Mouse (Mus musculus): ENCODE results near the gene Ccl11.

Ccl11 gene

DNA sequence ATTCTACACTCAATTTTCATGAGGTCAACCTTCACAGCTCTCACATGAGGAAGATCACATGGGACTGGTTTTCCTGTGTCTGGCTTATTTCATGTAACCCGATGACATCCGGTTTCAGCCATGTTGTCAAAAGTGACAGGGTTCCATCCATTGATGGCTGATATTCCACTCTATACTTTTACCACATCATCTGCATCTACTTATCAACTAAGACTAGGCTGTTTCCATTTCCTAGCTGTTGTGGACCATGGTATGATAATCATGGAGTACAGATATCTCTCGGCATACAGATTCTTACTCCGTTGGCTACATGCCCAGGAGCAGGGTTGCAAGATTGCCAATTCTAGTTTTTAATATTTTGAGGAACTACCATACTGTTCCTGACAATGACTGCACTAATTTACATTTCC lies 15.9 kb upstream of the Ccl11 start:
- ChIA-PET POLR2A (no interaction called here), CTCF (no interaction called here)

DNA sequence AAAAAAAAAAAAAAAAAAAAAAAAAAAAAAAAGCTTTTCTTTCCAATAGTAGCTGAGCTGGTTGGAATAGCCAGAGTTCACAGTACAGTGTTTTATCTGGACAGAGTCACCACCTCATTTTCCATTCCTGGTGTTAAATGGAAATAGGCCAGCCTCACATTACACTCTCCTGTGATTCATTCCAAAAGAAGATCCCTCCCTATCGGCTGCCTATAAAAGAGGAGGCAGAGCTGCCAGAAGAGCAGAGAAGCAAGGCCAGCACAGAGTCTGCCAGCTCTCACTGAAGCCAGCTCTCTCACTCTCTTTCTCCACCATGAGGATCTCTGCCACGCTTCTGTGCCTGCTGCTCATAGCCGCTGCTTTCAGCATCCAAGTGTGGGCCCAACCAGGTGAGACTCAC lies 12.2 kb upstream of the Ccl11 start, which contains the start of gene Ccl7:
Gene Ccl7 (plus strand): TSS at position 242 of the 400 bp plus-strand sequence.
- CTCF ChIA-PET, result interaction anchor here in 3 of 4 experiments (0.6 to 1.1 kb wide), 3 partner anchors 94 to 993 kb away, joined by 3 to 4 read pairs (median 4); no protein-coding TSS in a partner anchor
- POLR2A ChIA-PET, result no interaction called here

DNA sequence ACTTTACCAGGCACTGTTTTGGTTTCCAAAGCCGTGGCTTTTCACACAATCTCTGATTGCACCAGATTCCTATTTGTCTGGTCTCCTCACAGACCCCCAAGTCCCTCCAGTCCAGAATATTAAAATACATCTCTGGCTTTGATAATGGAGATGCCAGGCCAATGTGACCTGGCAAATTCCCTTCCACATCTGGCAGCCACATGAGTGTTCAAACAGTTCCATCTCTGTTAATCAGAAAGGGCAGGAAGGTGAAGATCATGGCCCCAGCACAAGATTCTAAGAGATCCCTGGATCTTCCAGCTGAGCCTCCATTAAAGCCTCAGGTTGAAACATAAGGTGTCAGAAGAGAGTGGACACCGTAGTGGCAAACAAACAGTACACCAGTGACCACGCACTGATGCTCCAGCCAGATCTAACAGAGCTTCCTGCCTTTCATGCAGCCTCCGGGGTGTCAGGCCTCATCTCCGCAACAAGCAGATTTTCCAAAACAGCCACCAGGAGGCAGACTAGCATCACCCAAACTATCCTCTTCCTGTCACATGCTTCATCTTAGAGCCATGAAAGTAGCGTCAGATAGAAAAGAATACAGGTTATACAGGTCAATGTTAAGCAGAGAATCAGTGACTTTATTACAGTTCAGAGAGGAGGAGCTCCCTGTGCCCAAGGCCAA lies 9.7 kb upstream of the Ccl11 start:
- CTCF ChIA-PET, result interaction anchor here in 3 of 4 experiments (0.6 to 2.9 kb wide), 10 partner anchors 17 to 625 kb away, joined by 3 to 15 read pairs (median 4); no protein-coding TSS in a partner anchor

DNA sequence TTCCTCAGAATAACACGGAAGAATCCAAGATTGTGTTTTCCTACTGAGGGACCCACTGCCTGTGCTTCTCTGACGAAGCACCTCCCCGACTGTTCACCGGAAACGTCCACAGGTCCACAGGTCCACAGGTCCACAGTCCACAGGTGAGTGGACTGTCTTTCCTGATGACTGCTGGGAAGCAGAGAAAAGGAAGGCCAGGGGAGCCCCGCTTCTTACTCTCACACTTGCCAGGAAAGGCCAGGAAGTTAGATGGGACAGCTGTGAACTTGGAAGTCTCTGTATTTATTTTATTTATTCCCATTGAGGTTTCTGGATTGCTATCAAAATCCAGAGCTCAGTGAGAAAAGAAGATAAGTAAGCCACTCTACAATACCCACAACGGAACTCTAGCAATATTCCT lies 3.8 kb upstream of the Ccl11 start:
- ChIA-PET POLR2A (no interaction called here), CTCF (no interaction called here)

More for the DNA sequence above, 9.7 kb upstream of the Ccl11 start:
- POLR2A ChIA-PET, result no interaction called here

DNA sequence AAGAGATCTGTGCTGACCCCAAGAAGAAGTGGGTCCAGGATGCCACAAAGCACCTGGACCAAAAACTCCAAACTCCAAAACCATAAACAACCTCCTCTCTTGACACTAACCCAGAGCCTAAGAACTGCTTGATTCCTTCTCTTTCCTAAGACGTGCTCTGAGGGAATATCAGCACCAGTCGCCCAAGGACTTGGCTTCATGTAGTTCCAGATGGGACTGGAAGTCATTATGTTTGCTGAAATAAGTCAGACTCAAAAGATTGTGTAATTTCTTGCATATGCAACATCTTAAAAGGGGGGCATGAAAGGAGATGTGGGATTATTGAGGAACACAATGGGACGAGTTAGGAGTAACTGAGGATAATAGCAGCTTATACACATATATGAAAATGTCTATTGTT lies 4.6 kb downstream of the Ccl11 start:
- ChIA-PET CTCF (interaction anchor here in 2 of 4 experiments (0.6 to 0.7 kb wide), 2 partner anchors 34 to 113 kb away, joined by 3 read pairs; no protein-coding TSS in a partner anchor), POLR2A (no interaction called here)

DNA sequence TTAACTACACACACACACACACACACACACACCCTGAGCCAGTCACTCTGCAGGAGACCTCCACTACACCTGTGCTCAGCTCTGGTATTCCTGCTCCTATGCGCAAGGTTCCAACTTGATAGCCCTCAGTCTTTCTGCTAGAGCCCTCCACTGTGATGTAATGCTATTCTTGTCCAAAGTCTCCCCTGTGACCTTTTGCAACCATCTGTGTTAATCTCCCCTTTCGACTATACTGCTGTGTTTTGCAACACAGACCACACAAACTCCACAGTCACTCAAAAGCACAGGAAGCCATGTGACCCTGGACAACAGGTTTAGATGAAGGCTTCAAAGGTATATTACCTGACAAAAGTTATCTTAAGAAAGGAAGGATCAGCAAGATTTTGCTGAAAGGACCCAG lies 5.8 kb downstream of the Ccl11 start:
- POLR2A ChIA-PET, result no interaction called here
- CTCF ChIA-PET, result no interaction called here

DNA sequence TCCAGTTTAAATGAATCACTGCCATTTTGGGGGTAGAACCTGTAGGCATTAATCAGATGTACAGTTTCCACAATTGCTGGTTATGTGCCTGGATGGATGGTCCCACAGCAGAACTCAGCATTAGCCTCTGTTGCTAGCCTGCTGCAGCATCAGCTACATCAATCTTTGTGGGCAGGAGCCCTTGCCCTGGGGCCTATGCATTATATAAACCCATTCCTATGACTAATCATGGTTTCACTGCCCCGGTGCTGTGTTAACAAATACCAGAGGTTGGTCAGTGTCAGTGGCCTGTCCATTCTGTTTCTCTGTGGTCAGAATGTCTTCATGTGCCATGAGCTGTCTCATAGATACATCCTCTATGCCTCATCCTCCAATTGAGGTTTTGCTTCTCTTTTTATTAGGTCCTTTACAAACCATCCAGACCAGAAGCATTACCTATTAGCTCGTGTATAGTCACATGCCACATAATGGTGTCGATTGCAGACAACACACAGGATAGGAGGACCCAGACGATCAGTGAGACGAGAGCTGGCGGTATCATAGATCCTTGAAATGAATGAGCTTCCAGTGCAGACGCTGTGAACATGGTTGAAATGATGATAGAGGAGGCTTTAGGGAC lies 9.4 kb downstream of the Ccl11 start:
- ChIA-PET POLR2A (no interaction called here), CTCF (interaction anchor here in 1 of 4 experiments (0.6 kb wide), 1 partner anchor 206 kb away, joined by 3 read pairs; no protein-coding TSS in a partner anchor)

DNA sequence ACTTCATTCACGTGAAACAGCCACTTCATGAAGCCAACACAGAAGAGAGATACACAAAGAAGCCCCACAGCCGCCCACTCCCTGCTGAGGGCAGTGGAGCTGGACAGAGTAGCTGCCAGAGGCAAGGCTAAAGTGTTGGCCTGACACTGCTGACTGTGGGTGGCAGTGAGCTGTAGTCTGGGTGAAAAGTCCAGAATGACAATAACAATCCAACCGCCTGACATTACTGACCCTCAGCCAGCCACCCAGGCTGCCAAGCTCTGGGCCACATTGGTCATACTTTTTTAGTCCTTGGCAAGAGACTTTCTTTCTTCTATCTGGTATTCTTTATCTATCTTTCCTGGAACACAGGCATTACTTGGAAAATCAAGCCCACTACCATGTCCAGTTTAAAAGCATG lies 13.5 kb downstream of the Ccl11 start:
- ChIA-PET CTCF (no interaction called here), POLR2A (no interaction called here)

DNA sequence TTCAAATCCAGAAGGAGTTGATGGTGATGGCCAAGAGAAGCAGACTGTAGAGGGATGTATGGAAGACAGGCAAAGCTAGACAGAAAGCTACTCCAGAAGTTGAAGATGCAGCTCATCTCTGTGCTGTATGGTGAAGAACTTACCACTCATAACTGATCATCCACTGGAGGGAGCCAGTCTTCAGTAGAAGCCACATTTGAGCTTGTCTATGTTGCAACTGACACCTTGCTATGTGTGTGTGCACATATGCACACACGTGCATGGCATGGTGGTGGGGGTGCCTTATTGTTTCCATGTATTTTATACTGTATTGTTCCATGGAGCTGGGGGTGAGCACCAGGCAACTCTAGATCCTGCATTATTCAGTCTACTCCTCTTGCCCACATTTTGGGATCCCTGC lies 14.8 kb downstream of the Ccl11 start:
- POLR2A ChIA-PET, result no interaction called here
- CTCF ChIA-PET, result interaction anchor here in 2 of 4 experiments (0.5 to 1.0 kb wide), 3 partner anchors 17 to 194 kb away, joined by 3 read pairs; no protein-coding TSS in a partner anchor

DNA sequence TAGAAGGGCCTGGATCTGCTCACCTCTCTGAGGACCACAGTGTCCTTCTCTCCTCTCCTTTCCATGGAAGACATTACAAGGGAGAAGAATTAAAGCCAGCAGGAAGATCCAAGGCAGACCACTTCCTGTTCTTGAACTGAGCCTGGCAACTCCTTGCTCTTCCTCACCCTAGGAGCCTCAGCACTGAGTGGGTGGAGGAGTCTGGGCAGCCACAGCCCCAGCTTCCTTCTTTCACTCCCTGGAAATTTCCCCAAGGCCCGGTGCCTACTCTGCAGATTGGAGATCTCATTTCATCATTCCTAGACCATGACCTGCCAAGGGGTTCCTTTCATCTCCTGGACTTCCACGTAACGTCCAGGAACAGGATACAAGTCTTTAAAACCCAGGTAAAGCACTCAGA lies 15.4 kb downstream of the Ccl11 start:
- CTCF ChIA-PET, result interaction anchor here in 2 of 4 experiments (0.5 to 1.0 kb wide), 3 partner anchors 17 to 194 kb away, joined by 3 read pairs; no protein-coding TSS in a partner anchor

DNA sequence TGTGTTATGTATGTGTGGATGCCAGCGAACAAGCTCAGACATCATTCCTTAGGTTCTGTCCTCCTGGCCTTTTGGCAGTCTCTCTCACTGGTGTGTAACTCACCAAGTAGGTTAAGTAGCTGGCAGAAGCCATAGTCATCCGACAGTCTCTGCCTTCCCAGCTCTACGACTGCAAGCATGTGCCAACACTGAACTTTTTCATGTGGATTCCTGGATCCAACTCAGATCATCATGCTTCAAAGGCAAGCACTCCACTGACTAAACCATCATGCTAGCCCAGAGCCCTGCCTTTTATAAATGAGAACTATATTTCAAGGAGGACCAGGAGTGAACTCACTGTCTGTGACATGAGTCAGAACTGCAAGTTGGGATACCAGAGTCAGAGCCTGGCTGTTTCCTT lies 16.1 kb downstream of the Ccl11 start:
- ChIA-PET POLR2A (interaction anchor here in 1 of 4 experiments (0.8 kb wide), 1 partner anchor 1116 kb away, joined by 3 read pairs; no protein-coding TSS in a partner anchor), CTCF (no interaction called here)

More for the DNA sequence above, 15.4 kb downstream of the Ccl11 start:
- POLR2A ChIA-PET, result no interaction called here

DNA sequence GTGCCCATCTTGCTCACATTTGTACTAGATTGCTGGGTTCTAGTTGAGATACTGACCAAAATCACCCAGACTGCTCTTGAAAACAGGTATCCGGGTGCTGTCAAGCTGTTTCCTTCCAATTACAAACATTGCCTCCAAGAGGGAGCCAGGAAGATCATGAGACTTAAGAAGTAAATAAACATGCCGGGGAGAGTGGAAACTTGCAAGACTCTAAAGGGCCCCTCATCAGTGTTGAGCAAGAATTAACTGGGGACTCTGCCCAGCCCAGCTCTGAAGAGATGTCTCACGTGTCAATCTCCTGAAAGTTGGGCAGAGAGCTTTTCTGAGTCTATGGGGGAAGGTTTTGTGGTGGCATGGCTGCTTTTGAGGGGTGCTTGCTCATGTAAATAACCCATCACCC lies 19.4 kb downstream of the Ccl11 start:
- ChIA-PET CTCF (no interaction called here), POLR2A (no interaction called here)

DNA sequence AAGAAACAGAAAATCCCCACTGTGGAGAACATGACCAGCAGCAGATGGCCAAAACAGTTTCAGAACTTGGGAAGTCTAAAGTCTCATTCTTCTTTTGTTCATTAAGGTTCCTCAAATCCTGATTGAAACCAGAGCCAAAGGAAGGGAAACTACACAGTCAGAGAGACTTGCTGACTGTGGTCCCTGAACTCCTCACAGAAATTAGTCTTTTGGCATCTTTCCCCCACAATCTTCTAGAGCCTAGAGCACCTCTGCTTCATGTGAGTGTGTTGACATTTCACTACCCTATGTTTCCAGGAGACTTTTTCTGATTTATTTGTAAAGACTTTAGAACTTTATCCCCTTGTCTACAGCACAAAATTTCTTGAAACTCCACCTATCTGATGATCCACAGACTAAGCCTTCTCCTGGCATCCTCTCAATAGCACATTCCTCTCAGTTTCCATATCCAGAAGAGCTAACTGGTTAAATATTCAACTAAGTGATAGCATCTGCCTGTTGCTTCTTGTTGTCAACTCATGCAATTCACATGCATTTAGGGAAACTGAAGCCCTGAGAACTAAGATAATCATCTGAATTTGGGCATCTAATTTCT lies 20.6 kb downstream of the Ccl11 start:
- ChIA-PET POLR2A (interaction anchor here in 1 of 4 experiments (0.6 kb wide), 1 partner anchor 1664 kb away, joined by 3 read pairs; no protein-coding TSS in a partner anchor), CTCF (no interaction called here)

DNA sequence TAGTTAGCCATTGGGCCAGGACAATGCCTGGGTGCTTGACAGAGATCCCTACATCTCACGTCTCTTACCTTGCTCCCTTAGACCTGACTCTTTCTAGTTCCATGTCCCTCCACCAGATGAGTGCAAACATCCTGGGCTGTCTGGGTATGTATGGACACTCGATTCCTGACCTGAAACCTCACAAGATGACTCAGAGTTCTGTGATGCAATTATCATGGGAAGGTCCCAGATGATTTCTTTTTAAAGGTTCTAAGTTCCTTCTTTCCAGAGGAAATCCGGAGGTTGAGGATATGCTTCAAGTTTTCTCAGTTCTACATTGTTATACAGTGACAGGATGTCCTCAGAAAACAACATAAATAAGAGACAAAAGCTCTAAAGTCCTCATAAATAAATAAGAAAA lies 23.2 kb downstream of the Ccl11 start:
- ChIA-PET CTCF (no interaction called here), POLR2A (no interaction called here)

DNA sequence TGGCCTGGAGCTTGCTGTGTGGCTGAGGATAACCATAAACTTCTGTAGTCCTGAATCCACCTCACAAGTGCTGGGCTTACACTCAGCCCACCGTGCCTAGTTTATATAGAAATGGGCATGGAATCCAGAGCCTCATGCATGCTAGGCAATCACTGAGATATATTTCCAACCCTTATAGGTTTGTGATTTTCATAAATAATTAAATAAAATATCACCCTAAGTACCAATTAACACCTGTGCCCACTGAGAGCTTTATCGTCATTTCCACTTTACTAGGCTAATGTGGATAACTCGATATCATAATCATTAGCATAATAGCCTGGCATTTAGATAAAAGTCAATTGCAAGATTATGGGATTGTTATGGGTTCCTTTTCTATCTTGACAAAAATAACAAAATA lies 26.7 kb downstream of the Ccl11 start:
- ChIA-PET POLR2A (no interaction called here), CTCF (interaction anchor here in 1 of 4 experiments (0.5 to 0.7 kb wide), 2 partner anchors 94 to 303 kb away, joined by 4 to 7 read pairs; no protein-coding TSS in a partner anchor)

DNA sequence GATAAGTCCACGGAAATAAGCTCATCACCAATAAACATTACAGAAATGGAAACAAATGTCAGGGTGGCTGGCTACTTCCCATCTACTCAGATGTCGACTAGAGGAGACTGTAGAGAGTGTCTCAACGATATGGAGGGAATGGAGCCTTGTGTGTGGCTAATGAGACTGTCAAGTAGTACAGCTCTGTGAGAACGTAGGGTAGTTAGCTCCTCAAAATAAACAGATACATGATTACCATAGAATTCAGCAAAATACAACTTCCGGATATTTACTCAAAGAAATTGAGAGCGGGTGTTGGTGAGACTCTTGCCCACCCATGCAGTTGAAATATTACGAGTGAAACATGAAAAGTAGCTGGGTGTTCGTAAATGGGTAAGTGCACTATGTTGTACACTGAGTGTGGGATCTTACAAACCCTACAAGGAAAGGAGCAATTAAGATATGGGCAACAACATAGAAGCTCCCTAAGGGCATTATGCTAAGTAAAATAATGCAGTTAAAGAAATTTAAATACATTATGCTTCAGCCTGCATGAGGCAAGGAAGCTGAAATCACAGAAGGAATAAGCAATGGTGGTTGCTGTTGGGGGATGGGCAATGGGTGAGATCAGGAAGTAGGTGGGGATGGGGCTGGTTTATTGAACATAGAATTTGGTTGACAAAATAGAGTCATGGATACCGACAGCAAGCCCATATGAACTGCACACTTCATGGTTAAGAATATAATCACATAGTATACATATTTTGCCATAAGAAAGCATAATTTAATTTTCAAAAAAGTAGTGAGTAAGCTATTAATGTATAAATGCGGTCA lies 42.1 kb downstream of the Ccl11 start:
- POLR2A ChIA-PET, result interaction anchor here in 1 of 4 experiments (0.6 kb wide), 1 partner anchor 852 kb away, joined by 3 read pairs; no protein-coding TSS in a partner anchor
- CTCF ChIA-PET, result no interaction called here

DNA sequence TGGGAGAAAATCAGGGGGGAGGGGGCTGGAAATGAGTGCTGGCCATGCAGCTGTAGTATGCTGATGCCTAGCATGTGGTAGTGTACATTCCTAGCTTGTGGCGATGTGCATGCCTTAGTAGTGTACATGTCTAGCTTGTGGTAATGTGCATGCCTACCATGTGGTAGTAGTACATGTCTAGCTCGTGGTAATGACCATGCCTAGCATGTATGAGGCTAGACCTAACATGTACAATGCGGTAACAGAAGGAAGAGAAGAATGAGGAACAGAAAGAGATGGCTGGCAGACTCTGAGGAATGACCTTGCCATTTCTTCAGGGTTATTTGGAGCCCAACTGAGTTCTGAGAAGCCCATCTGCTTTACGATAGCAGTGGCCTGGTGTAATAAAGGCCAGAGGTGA lies 43.5 kb downstream of the Ccl11 start:
- ChIA-PET CTCF (no interaction called here), POLR2A (interaction anchor here in 1 of 4 experiments (0.7 kb wide), 1 partner anchor 11 kb away, joined by 7 read pairs; no protein-coding TSS in a partner anchor)

DNA sequence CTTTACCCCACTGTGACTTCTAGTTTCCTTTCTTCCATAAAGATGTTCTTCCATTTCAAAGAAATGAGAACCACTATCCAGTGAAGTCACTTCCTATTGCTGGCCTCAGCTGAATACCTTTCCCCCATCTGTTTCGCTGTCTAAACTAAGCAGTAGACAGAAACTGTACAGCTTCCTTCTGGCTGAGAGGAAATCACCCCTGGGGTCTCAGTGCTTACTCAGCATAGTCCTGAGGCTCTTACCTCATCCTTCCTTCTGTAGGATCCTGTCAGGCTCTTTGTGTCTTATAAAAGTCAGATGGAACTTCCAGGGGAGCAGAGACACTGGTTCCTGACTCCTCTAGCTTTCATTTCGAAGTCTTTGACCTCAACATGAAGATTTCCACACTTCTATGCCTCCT lies 43.9 kb downstream of the Ccl11 start, which contains the start of gene Ccl12:
Gene Ccl12 (plus strand): TSS at position 317 of the 400 bp plus-strand sequence.
- ChIA-PET POLR2A (no interaction called here), CTCF (no interaction called here)

DNA sequence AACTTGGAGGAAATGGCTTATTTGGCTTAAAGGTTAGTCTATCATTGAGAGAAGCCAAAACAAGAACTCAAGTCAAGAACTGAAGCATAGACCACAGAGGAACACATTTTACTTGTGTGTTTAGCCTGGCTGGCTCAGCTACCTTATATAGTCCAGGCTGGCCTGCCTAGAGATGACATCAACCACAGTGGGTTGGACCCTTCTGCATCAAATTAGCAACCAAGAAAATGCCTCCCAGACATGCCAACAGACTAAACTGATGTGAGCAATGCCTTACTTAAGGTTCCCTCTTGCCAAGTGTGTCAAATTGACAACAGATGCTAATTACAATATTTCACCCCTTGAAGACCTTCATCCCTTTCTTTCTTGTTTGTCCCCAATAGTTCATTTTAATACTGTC lies 52.0 kb downstream of the Ccl11 start:
- ChIA-PET POLR2A (no interaction called here), CTCF (no interaction called here)

All from embryonic stem cell, embryonic (primary cell).